Mouse (Mus musculus) retina, postnatal 1 day (tissue): ENCODE data around the gene Tifa.
A peak's percentile ranks its signal among the peaks of the same experiment; 100 is the strongest.
"Not testable (repeated sequence)": the region's sequence is repeated elsewhere in the genome, so short reads cannot be mapped to it uniquely, and the experiment has no call there.

Experiments used
- DNase-seq: peaks from one replicate; pipeline ENCODE4 v3.0.0-alpha.2; 2012

Gene Tifa

GRCm38 (mm10) chr3:127789500-127790191, at the start of gene Tifa:
Gene Tifa, plus strand, starts transcription at chr3:127789805.
- DNase-seq = peak; percentile 77

GRCm38 (mm10) chr3:127741473-127741872, 48.1 kb upstream of the Tifa start:
- peak; percentile 28 for DNase-seq

GRCm38 (mm10) chr3:127743614-127744365, 45.8 kb upstream of the Tifa start:
- no peak for DNase-seq

GRCm38 (mm10) chr3:127745504-127745903, 44.1 kb upstream of the Tifa start:
- DNase-seq = peak; percentile 32

- DNase-seq = peak; percentile 49
Measured at GRCm38 (mm10) chr3:127745911-127746640, 43.5 kb upstream of the Tifa start.

GRCm38 (mm10) chr3:127748644-127749043, 41.0 kb upstream of the Tifa start:
- DNase-seq = no peak

GRCm38 (mm10) chr3:127749266-127749665, 40.3 kb upstream of the Tifa start:
- DNase-seq = peak; percentile 60

GRCm38 (mm10) chr3:127749981-127750562, 39.5 kb upstream of the Tifa start:
- peak; percentile 77 for DNase-seq

GRCm38 (mm10) chr3:127756458-127756857, 33.1 kb upstream of the Tifa start:
- no peak for DNase-seq

GRCm38 (mm10) chr3:127757886-127758301, 31.7 kb upstream of the Tifa start:
- DNase-seq = no peak

GRCm38 (mm10) chr3:127758806-127759205, 30.8 kb upstream of the Tifa start:
- DNase-seq = no peak

GRCm38 (mm10) chr3:127759212-127759611, 30.4 kb upstream of the Tifa start:
- peak; percentile 87 for DNase-seq

- DNase-seq = no peak
Measured at GRCm38 (mm10) chr3:127762403-127762802, 27.2 kb upstream of the Tifa start.

- peak; percentile 91 for DNase-seq
Measured at GRCm38 (mm10) chr3:127763076-127763612, 26.5 kb upstream of the Tifa start.

- DNase-seq = peak; percentile 27
Measured at GRCm38 (mm10) chr3:127764541-127764940, 25.1 kb upstream of the Tifa start.

GRCm38 (mm10) chr3:127765971-127766370, 23.6 kb upstream of the Tifa start:
- DNase-seq = no peak

GRCm38 (mm10) chr3:127769146-127769545, 20.5 kb upstream of the Tifa start:
- no peak for DNase-seq

GRCm38 (mm10) chr3:127780021-127780644, 9.5 kb upstream of the Tifa start, which contains the start of gene Alpk1:
Gene Alpk1, minus strand, starts transcription at chr3:127780527.
- peak; percentile 75 for DNase-seq

GRCm38 (mm10) chr3:127780921-127781320, 8.7 kb upstream of the Tifa start:
- no peak for DNase-seq

- DNase-seq = no peak
Measured at GRCm38 (mm10) chr3:127782921-127783320, 6.7 kb upstream of the Tifa start.

- DNase-seq = not testable (repeated sequence)
Measured at GRCm38 (mm10) chr3:127783680-127784079, 5.9 kb upstream of the Tifa start.

- DNase-seq = no peak
Measured at GRCm38 (mm10) chr3:127787032-127787431, 2.6 kb upstream of the Tifa start.
